Mouse (Mus musculus): ENCODE results near the gene Bricd5. TPM values are rescaled to one million over a fixed set of nuclear protein-coding genes. Genes with fewer than 3 reads are reported as not detected.

Bricd5 gene
- polyA plus RNA-seq, 1 experiment from 2014 or later: 0.68 TPM

- peaks cover 45% of the 10 kb centered on the region for H3K36me3 ChIP-seq (ENCODE audit: control insufficient read depth, insufficient read depth, low read length)
- H3K9me3 ChIP-seq (ENCODE audit: control insufficient read depth, low read length): no peaks in the 10 kb centered on the region
- no peak overlapping the region for H3K4me2 ChIP-seq (ENCODE audit: low read depth, low read length)
- no peak overlapping the region for H3K27ac ChIP-seq (ENCODE audit: low read depth, low read length)
- no peak for ATAC-seq (ENCODE audit: low read depth)
- no peak overlapping the region for H3K9ac ChIP-seq (replicated peaks; ENCODE audit: low read depth, low read length)
- 96% methylated on average over 8 of the region's 8 CpGs for WGBS
- no peaks in the 10 kb centered on the region for H3K4me1 ChIP-seq (ENCODE audit: control insufficient read depth, insufficient read depth, low read length)
- H3K27me3 ChIP-seq (ENCODE audit: control insufficient read depth, insufficient read depth, low read length): no peaks in the 10 kb centered on the region
- H3K4me3 ChIP-seq (ENCODE audit: low read depth, low read length): no peak overlapping the region
These were observed 33.3 kb upstream of the Bricd5 start for GRCm38 (mm10) chr17:24440377-24440776.

- no peaks in the 10 kb centered on the region for H3K4me1 ChIP-seq (ENCODE audit: control insufficient read depth, insufficient read depth, low read length)
- no peak for ATAC-seq (ENCODE audit: low read depth)
- no peak overlapping the region for H3K4me3 ChIP-seq (ENCODE audit: low read depth, low read length)
- peaks cover 52% of the 10 kb centered on the region for H3K36me3 ChIP-seq (ENCODE audit: control insufficient read depth, insufficient read depth, low read length)
- WGBS: 52% methylated on average over 2 of the region's 2 CpGs
- H3K9ac ChIP-seq (replicated peaks; ENCODE audit: low read depth, low read length): no peak overlapping the region
- H3K27me3 ChIP-seq (ENCODE audit: control insufficient read depth, insufficient read depth, low read length): no peaks in the 10 kb centered on the region
- H3K27ac ChIP-seq (ENCODE audit: low read depth, low read length): no peak overlapping the region
- no peaks in the 10 kb centered on the region for H3K9me3 ChIP-seq (ENCODE audit: control insufficient read depth, low read length)
- H3K4me2 ChIP-seq (ENCODE audit: low read depth, low read length): no peak overlapping the region
These were observed 32.5 kb upstream of the Bricd5 start for GRCm38 (mm10) chr17:24441148-24441547.

GRCm38 (mm10) chr17:24442107-24442506, 31.6 kb upstream of the Bricd5 start:
- WGBS: 92% methylated on average over 14 of the region's 14 CpGs
- no peak for ATAC-seq (ENCODE audit: low read depth)
- Histone ChIP-seq H3K4me2 (ENCODE audit: low read depth, low read length) (no peak overlapping the region), H3K27me3 (ENCODE audit: control insufficient read depth, insufficient read depth, low read length) (no peaks in the 10 kb centered on the region), H3K4me3 (ENCODE audit: low read depth, low read length) (no peak overlapping the region), H3K4me1 (ENCODE audit: control insufficient read depth, insufficient read depth, low read length) (no peaks in the 10 kb centered on the region), H3K9ac (replicated peaks; ENCODE audit: low read depth, low read length) (no peak overlapping the region), H3K27ac (ENCODE audit: low read depth, low read length) (no peak overlapping the region), H3K9me3 (ENCODE audit: control insufficient read depth, low read length) (no peaks in the 10 kb centered on the region), H3K36me3 (ENCODE audit: control insufficient read depth, insufficient read depth, low read length) (peaks cover 62% of the 10 kb centered on the region)

- Histone ChIP-seq H3K4me2 (ENCODE audit: low read depth, low read length) (no peak within 1 kb of the TSS), H3K4me1 (ENCODE audit: control insufficient read depth, insufficient read depth, low read length) (no peaks in the 10 kb centered on the region), H3K27ac (ENCODE audit: low read depth, low read length) (no peak within 1 kb of the TSS), H3K9me3 (ENCODE audit: control insufficient read depth, low read length) (no peaks in the 10 kb centered on the region), H3K9ac (replicated peaks; ENCODE audit: low read depth, low read length) (no peak within 1 kb of the TSS), H3K27me3 (ENCODE audit: control insufficient read depth, insufficient read depth, low read length) (no peaks in the 10 kb centered on the region), H3K4me3 (ENCODE audit: low read depth, low read length) (no peak within 1 kb of the TSS), H3K36me3 (ENCODE audit: control insufficient read depth, insufficient read depth, low read length) (peaks cover 67% of the 10 kb centered on the region)
- whole genome bisulfite sequencing: 79% methylated on average over 7 of the region's 7 CpGs
- no peak for ATAC-seq (ENCODE audit: low read depth)
These were observed 31.0 kb upstream of the Bricd5 start, which contains the start of gene Dnase1l2 for GRCm38 (mm10) chr17:24442632-24443155. Dnase1l2 (minus strand) TSS chr17:24443105.

- no peaks in the 10 kb centered on the region for H3K9me3 ChIP-seq (ENCODE audit: control insufficient read depth, low read length)
- peaks cover 71% of the 10 kb centered on the region for H3K36me3 ChIP-seq (ENCODE audit: control insufficient read depth, insufficient read depth, low read length)
- no peak overlapping the region for H3K4me2 ChIP-seq (ENCODE audit: low read depth, low read length)
- WGBS: 95% methylated on average over 4 of the region's 4 CpGs
- H3K27me3 ChIP-seq (ENCODE audit: control insufficient read depth, insufficient read depth, low read length): no peaks in the 10 kb centered on the region
- H3K4me3 ChIP-seq (ENCODE audit: low read depth, low read length): no peak overlapping the region
- no peak overlapping the region for H3K9ac ChIP-seq (replicated peaks; ENCODE audit: low read depth, low read length)
- H3K4me1 ChIP-seq (ENCODE audit: control insufficient read depth, insufficient read depth, low read length): no peaks in the 10 kb centered on the region
- no peak overlapping the region for H3K27ac ChIP-seq (ENCODE audit: low read depth, low read length)
- ATAC-seq (ENCODE audit: low read depth): no peak
These were observed 30.3 kb upstream of the Bricd5 start for GRCm38 (mm10) chr17:24443409-24443808.

- no peak for ATAC-seq (ENCODE audit: low read depth)
- Histone ChIP-seq H3K9ac (replicated peaks; ENCODE audit: low read depth, low read length) (no peak overlapping the region), H3K9me3 (ENCODE audit: control insufficient read depth, low read length) (no peaks in the 10 kb centered on the region), H3K27ac (ENCODE audit: low read depth, low read length) (no peak overlapping the region), H3K27me3 (ENCODE audit: control insufficient read depth, insufficient read depth, low read length) (no peaks in the 10 kb centered on the region), H3K36me3 (ENCODE audit: control insufficient read depth, insufficient read depth, low read length) (peaks cover 75% of the 10 kb centered on the region), H3K4me1 (ENCODE audit: control insufficient read depth, insufficient read depth, low read length) (no peaks in the 10 kb centered on the region), H3K4me3 (ENCODE audit: low read depth, low read length) (no peak overlapping the region), H3K4me2 (ENCODE audit: low read depth, low read length) (no peak overlapping the region)
- WGBS: 95% methylated on average over 8 of the region's 8 CpGs
These were observed 27.1 kb upstream of the Bricd5 start for GRCm38 (mm10) chr17:24446590-24446989.

GRCm38 (mm10) chr17:24449507-24449906, 24.2 kb upstream of the Bricd5 start:
- H3K9ac ChIP-seq (replicated peaks; ENCODE audit: low read depth, low read length): no peak overlapping the region
- WGBS: 95% methylated on average over 6 of the region's 6 CpGs
- no peaks in the 10 kb centered on the region for H3K9me3 ChIP-seq (ENCODE audit: control insufficient read depth, low read length)
- peaks cover 58% of the 10 kb centered on the region for H3K36me3 ChIP-seq (ENCODE audit: control insufficient read depth, insufficient read depth, low read length)
- peaks cover 11% of the 10 kb centered on the region for H3K4me1 ChIP-seq (ENCODE audit: control insufficient read depth, insufficient read depth, low read length)
- no peaks in the 10 kb centered on the region for H3K27me3 ChIP-seq (ENCODE audit: control insufficient read depth, insufficient read depth, low read length)
- H3K4me2 ChIP-seq (ENCODE audit: low read depth, low read length): no peak overlapping the region
- H3K27ac ChIP-seq (ENCODE audit: low read depth, low read length): no peak overlapping the region
- H3K4me3 ChIP-seq (ENCODE audit: low read depth, low read length): no peak overlapping the region
- ATAC-seq (ENCODE audit: low read depth): no peak

GRCm38 (mm10) chr17:24451220-24451619, 22.5 kb upstream of the Bricd5 start:
- peaks cover 43% of the 10 kb centered on the region for H3K36me3 ChIP-seq (ENCODE audit: control insufficient read depth, insufficient read depth, low read length)
- ATAC-seq (ENCODE audit: low read depth): no peak
- H3K4me3 ChIP-seq (ENCODE audit: low read depth, low read length): no peak overlapping the region

GRCm38 (mm10) chr17:24453372-24453771, 20.3 kb upstream of the Bricd5 start:
- 93% methylated on average over 2 of the region's 2 CpGs for WGBS
- H3K36me3 ChIP-seq (ENCODE audit: control insufficient read depth, insufficient read depth, low read length): peaks cover 24% of the 10 kb centered on the region
- no peak for ATAC-seq (ENCODE audit: low read depth)
- H3K9me3 ChIP-seq (ENCODE audit: control insufficient read depth, low read length): no peaks in the 10 kb centered on the region
- no peak overlapping the region; the same call in 1 of the 2 replicates for H3K4me2 ChIP-seq (ENCODE audit: low read depth, low read length)
- H3K9ac ChIP-seq (replicated peaks; ENCODE audit: low read depth, low read length): no peak overlapping the region
- H3K27ac ChIP-seq (ENCODE audit: low read depth, low read length): no peak overlapping the region
- no peak overlapping the region for H3K4me3 ChIP-seq (ENCODE audit: low read depth, low read length)
- H3K4me1 ChIP-seq (ENCODE audit: control insufficient read depth, insufficient read depth, low read length): peaks cover 11% of the 10 kb centered on the region
- H3K27me3 ChIP-seq (ENCODE audit: control insufficient read depth, insufficient read depth, low read length): no peaks in the 10 kb centered on the region

More at GRCm38 (mm10) chr17:24451220-24451619, 22.5 kb upstream of the Bricd5 start:
- H3K9me3 ChIP-seq (ENCODE audit: control insufficient read depth, low read length): no peaks in the 10 kb centered on the region
- peaks cover 11% of the 10 kb centered on the region for H3K4me1 ChIP-seq (ENCODE audit: control insufficient read depth, insufficient read depth, low read length)
- H3K9ac ChIP-seq (replicated peaks; ENCODE audit: low read depth, low read length): no peak overlapping the region
- 94% methylated on average over 6 of the region's 6 CpGs for whole genome bisulfite sequencing
- no peaks in the 10 kb centered on the region for H3K27me3 ChIP-seq (ENCODE audit: control insufficient read depth, insufficient read depth, low read length)
- no peak overlapping the region for H3K4me2 ChIP-seq (ENCODE audit: low read depth, low read length)
- H3K27ac ChIP-seq (ENCODE audit: low read depth, low read length): no peak overlapping the region
